Comparison of ENCODE assay signal across 29 mouse cellular contexts in genomic region chr7:121187201-121187786, GRCm38 (mm10).
DNase-seq lines count a peak whose midpoint lies in the region; ATAC-seq and TF ChIP-seq lines count a peak whose summit lies in the region.
"Had no signal": no experiment of that assay in that cellular context is flagged by ENCODE, and none has a peak within 500 bp of the region (broad histone marks: within the 10 kb centered on the region; RNA-seq: fewer than 3 reads in every experiment).

No protein-coding gene starts in this region.

- H3K4me2 ChIP-seq in CH12.LX (ENCODE audit: insufficient read depth, low read depth, poor library complexity, severe bottlenecking): peak overlapping the region; percentile 11; the same call in 1 of the 2 replicates
- H3K4me2 ChIP-seq: forebrain, embryonic 13.5 days; hindbrain, embryonic 12.5 days; intestine, embryonic 15.5 days; liver, embryonic 12.5 days; midbrain, embryonic 13.5 days; stomach, embryonic 15.5 days had no signal

- TF ChIP-seq RAD21 in CH12.LX (IDR thresholded peaks at IDR 0.05; ENCODE audit: low read depth, low read length): no peak

- no peak overlapping the region for H3K4me3 ChIP-seq in CH12.LX (replicated peaks in 1 of 3; ENCODE audit: low read depth in 2 of 3, low read length in 2 of 3, poor library complexity in 1 of 3)
- H3K4me3 ChIP-seq: forebrain, embryonic 13.5 days; gastrocnemius, adult 2 months; hindbrain, embryonic 12.5 days; intestine, embryonic 15.5 days; liver, embryonic 12.5 days; megakaryocyte, embryonic 14.5 days; midbrain, embryonic 13.5 days; stomach, embryonic 15.5 days had no signal

- no peak for TF ChIP-seq EP300 in CH12.LX (IDR thresholded peaks at IDR 0.05; ENCODE audit: low read length)

- in situ Hi-C loops in CH12.LX (cut with MboI; ENCODE audit: low pct_ligation_motif_present, low pct_unique_long_range_greater_than_20kb, low sequenced_read_pairs): no loop called here

- ATAC-seq in frontal cortex, adult (ENCODE audit: low TSS enrichment): peak; percentile 68
- ATAC-seq: forebrain, embryonic 13.5 days; hindbrain, postnatal 0 days; intestine, embryonic 15.5 days; liver, embryonic 12.5 days; liver, postnatal 0 days; midbrain, embryonic 13.5 days had no signal

- no peak for DNase-seq in frontal cortex, postnatal 25 days (ENCODE audit: low spot score in 2 of 2)
- peak; percentile 21 for DNase-seq in layer of hippocampus, adult 9-11 months
- DNase-seq in layer of hippocampus, postnatal 36 days: no peak
- DNase-seq in CH12.LX (ENCODE audit: extremely low read depth) (no peak), adipocyte (ENCODE audit: low spot score) (no peak)
- peak; percentile 25 to 31 for DNase-seq in left cerebral cortex, postnatal 14 days (ENCODE audit: low spot score in 2 of 2)
- DNase-seq in gastrocnemius, postnatal 10 days: no peak
- DNase-seq: adrenal gland, adult 2 months; adrenal gland, postnatal 36 days; cerebellum, adult 2 months; cerebellum, postnatal 14 days; gastrocnemius, adult 2 months; heart, postnatal 36 days; kidney, adult 2 months; kidney, postnatal 36 days; liver, postnatal 0 days; lung, postnatal 4 days; right cerebral cortex, postnatal 14 days; thymus, adult 18-20 months; thymus, postnatal 25 days had no signal

- dilution Hi-C loops in CH12.LX (cut with MboI; ENCODE audit: extremely low pct_ligation_motif_present, extremely low pct_unique_long_range_greater_than_20kb, low sequenced_read_pairs): no loop called here

- intact Hi-C loops in left cerebral cortex, postnatal 14 days (cut with DNase I): no loop called here

- no peaks in the 10 kb centered on the region for H3K36me3 ChIP-seq in CH12.LX (replicated peaks in 1 of 2; ENCODE audit: control insufficient read depth in 1 of 2, insufficient read depth in 1 of 2, low read length in 1 of 2)
- H3K36me3 ChIP-seq: hindbrain, embryonic 12.5 days; intestine, embryonic 15.5 days; liver, embryonic 12.5 days; midbrain, embryonic 13.5 days; stomach, embryonic 15.5 days had no signal

- no peak for TF ChIP-seq POLR2A in CH12.LX (IDR thresholded peaks at IDR 0.05; ENCODE audit: low read depth, low read length)

- peaks cover 54% of the 10 kb centered on the region for H3K27me3 ChIP-seq in CH12.LX (replicated peaks)
- H3K27me3 ChIP-seq: hindbrain, embryonic 12.5 days; intestine, embryonic 15.5 days; liver, embryonic 12.5 days; megakaryocyte, embryonic 14.5 days; midbrain, embryonic 13.5 days; stomach, embryonic 15.5 days had no signal

- no peaks in the 10 kb centered on the region for H3K9me3 ChIP-seq in CH12.LX (replicated peaks; ENCODE audit: low read length)
- H3K9me3 ChIP-seq: forebrain, embryonic 13.5 days; hindbrain, embryonic 12.5 days; intestine, embryonic 15.5 days; liver, embryonic 12.5 days; megakaryocyte, embryonic 14.5 days; midbrain, embryonic 13.5 days; stomach, embryonic 15.5 days had no signal

- TF ChIP-seq CTCF in CH12.LX (conservative IDR thresholded peaks at IDR 0.05 in 1 of 2, IDR thresholded peaks at IDR 0.05 in 1 of 2; ENCODE audit: low read depth in 2 of 2, low read length in 2 of 2): no peak

- H3K79me2 ChIP-seq in CH12.LX (replicated peaks; ENCODE audit: control insufficient read depth, extremely low read depth, insufficient read depth, poor library complexity, severe bottlenecking): no peaks in the 10 kb centered on the region

- peaks cover 0 to 5% of the 10 kb centered on the region in 2 experiments; a peak in 1 of 4 replicates for H3K4me1 ChIP-seq in CH12.LX (ENCODE audit: control insufficient read depth in 1 of 2, insufficient read depth in 2 of 2)
- H3K4me1 ChIP-seq: forebrain, embryonic 13.5 days; hindbrain, embryonic 12.5 days; intestine, embryonic 15.5 days; liver, embryonic 12.5 days; megakaryocyte, embryonic 14.5 days; midbrain, embryonic 13.5 days; stomach, embryonic 15.5 days had no signal

- no peak overlapping the region for H3K9ac ChIP-seq in CH12.LX (ENCODE audit: insufficient read depth, low read depth)
- H3K9ac ChIP-seq: forebrain, embryonic 13.5 days; hindbrain, embryonic 12.5 days; intestine, embryonic 15.5 days; liver, embryonic 12.5 days; liver, postnatal 0 days; midbrain, embryonic 13.5 days; stomach, embryonic 15.5 days had no signal

- H3K27ac ChIP-seq in CH12.LX (ENCODE audit: insufficient read depth, low read depth): no peak overlapping the region
- H3K27ac ChIP-seq: forebrain, embryonic 13.5 days; gastrocnemius, adult 2 months; hindbrain, embryonic 12.5 days; hindbrain, postnatal 0 days; intestine, embryonic 15.5 days; liver, embryonic 12.5 days; midbrain, embryonic 13.5 days; stomach, embryonic 15.5 days had no signal

TF ChIP-seq in CH12.LX, 34 proteins besides CTCF, POLR2A, EP300 and RAD21:
- TF ChIP-seq POLR2AphosphoS2 (IDR thresholded peaks at IDR 0.05; ENCODE audit: low read depth, low read length) (no peak), NRF1 (IDR thresholded peaks at IDR 0.05; ENCODE audit: low read depth, low read length) (no peak), MAFK (IDR thresholded peaks at IDR 0.05; ENCODE audit: insufficient replicate concordance, low read length) (no peak), ZKSCAN1 (IDR thresholded peaks at IDR 0.05; ENCODE audit: borderline replicate concordance, low read depth, low read length) (no peak), SMC3 (IDR thresholded peaks at IDR 0.05; ENCODE audit: low read depth, low read length) (no peak), ZMIZ1 (IDR thresholded peaks at IDR 0.05; ENCODE audit: low read depth, low read length) (no peak), GABPA (IDR thresholded peaks at IDR 0.05; ENCODE audit: insufficient replicate concordance, low read depth, low read length) (no peak), ZNF384 (IDR thresholded peaks at IDR 0.05; ENCODE audit: low read depth, low read length) (no peak), ELF1 (IDR thresholded peaks at IDR 0.05; ENCODE audit: low read depth, low read length) (no peak), ZC3H11A (IDR thresholded peaks at IDR 0.05; ENCODE audit: low read depth, low read length) (no peak), TCF12 (IDR thresholded peaks at IDR 0.05; ENCODE audit: low read depth, low read length) (no peak), ETS1 (conservative IDR thresholded peaks at IDR 0.05; ENCODE audit: low read depth, low read length) (no peak), E2F4 (IDR thresholded peaks at IDR 0.05; ENCODE audit: insufficient replicate concordance, low read depth, low read length) (no peak), RCOR1 (conservative IDR thresholded peaks at IDR 0.05; ENCODE audit: low read depth, low read length) (no peak), JUN (IDR thresholded peaks at IDR 0.05; ENCODE audit: insufficient read depth, low read depth, low read length) (no peak), SIN3A (IDR thresholded peaks at IDR 0.05; ENCODE audit: low read length) (no peak), MAX (IDR thresholded peaks at IDR 0.05; ENCODE audit: low read length) (no peak)

Comparison
In these comparisons a context has a peak if more than half of its experiments do, and no peak if none do; other contexts are left out.
1. DNase-seq: peak in layer of hippocampus, adult 9-11 months (single experiment) and left cerebral cortex, postnatal 14 days (2 of 2); none in frontal cortex, postnatal 25 days (0 of 2), layer of hippocampus, postnatal 36 days (0 of 2), CH12.LX (single experiment), gastrocnemius, postnatal 10 days (single experiment) and adipocyte (single experiment).